Mouse (Mus musculus) spleen, embryonic (tissue): ENCODE measurements at regions not wholly inside any gene's neighbourhood (a gene's known extent, or its start where the extent isn't known, plus 50 kb on each side); places are given as distances from the start of the nearest gene placed in this dataset.
"Not testable (repeated sequence)": the region's sequence is repeated elsewhere in the genome, so short reads cannot be mapped to it uniquely, and the experiment has no call there.

Source experiments
- CTCF ChIA-PET: fragments of 350-600 bp; sonication (Branson Sonifier 250); formaldehyde crosslinking; loops from one replicate; lab custom pipeline; 2022; lab: Charles Lee

GRCm38 (mm10) chr10:35775165-35775564, 63.5 kb upstream of the Amd2 start:
- CTCF ChIA-PET, result interaction anchor here (0.7 kb wide), 1 partner anchor 191 kb away, joined by 4 read pairs; no protein-coding TSS in a partner anchor

DNA sequence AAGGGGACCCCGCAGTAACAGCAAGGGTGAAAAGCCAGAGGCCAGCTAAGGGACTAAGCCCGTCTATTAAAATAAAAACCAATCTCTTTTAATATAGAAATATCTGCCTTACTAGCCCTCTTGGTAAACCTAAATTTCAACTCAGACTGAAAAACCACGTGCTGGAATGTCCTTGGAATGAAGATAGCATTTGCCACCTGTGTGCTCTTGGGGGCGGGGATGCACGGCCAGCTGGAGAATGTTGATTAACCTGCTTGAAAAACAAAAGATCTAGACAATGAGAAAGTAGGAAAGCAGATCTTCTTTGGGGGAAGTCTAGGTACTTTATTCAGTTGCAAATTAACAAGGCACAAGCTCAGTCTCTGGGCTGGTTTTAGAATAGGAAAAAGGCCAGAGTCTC, 59.8 kb upstream of the Amd2 start:
- CTCF ChIA-PET, result not testable (repeated sequence)
